Mouse (Mus musculus) right cerebral cortex, adult 2 months (tissue): ENCODE results near the gene Slc26a6.
A peak's percentile ranks its signal among the peaks of the same experiment; 100 is the strongest.

Experiments
- DNase-seq, 2 experiments: peaks; one replicate each; pipeline ENCODE4 v3.0.0; 2021 to 2022; ENCODE audit warnings: low spot score in 2 of 2

Gene Slc26a6

GRCm38 (mm10) chr9:108845390-108845789 is 7.7 kb upstream of the Slc26a6 start:
- DNase-seq = no peak

GRCm38 (mm10) chr9:108847374-108847773 is 5.7 kb upstream of the Slc26a6 start:
- DNase-seq = no peak

GRCm38 (mm10) chr9:108848419-108848818 is 4.7 kb upstream of the Slc26a6 start:
- no peak for DNase-seq

- peak; percentile 91 to 92 for DNase-seq
Measured at GRCm38 (mm10) chr9:108853635-108854240, 655 bp downstream of the Slc26a6 start.

GRCm38 (mm10) chr9:108854241-108854696 is 1.2 kb downstream of the Slc26a6 start:
- DNase-seq = peak; percentile 80 to 85

- DNase-seq = no peak
Measured at GRCm38 (mm10) chr9:108855335-108855734, 2.3 kb downstream of the Slc26a6 start.

GRCm38 (mm10) chr9:108858792-108859527 is 5.9 kb downstream of the Slc26a6 start:
- no peak for DNase-seq

GRCm38 (mm10) chr9:108912308-108912707 is 59.2 kb downstream of the Slc26a6 start:
- DNase-seq = no peak

- no peak for DNase-seq
Measured at GRCm38 (mm10) chr9:108913161-108913560, 60.1 kb downstream of the Slc26a6 start.

GRCm38 (mm10) chr9:108913621-108914020 is 60.5 kb downstream of the Slc26a6 start:
- DNase-seq = no peak

- peak; percentile 34 to 51 for DNase-seq
Measured at GRCm38 (mm10) chr9:108914491-108914890, 61.4 kb downstream of the Slc26a6 start, which contains the start of gene Tmem89. Gene Tmem89, plus strand, starts transcription at chr9:108914619.

GRCm38 (mm10) chr9:108925897-108926296 is 72.8 kb downstream of the Slc26a6 start:
- DNase-seq = no peak

GRCm38 (mm10) chr9:108928424-108928823 is 75.3 kb downstream of the Slc26a6 start:
- no peak for DNase-seq

- no peak for DNase-seq
Measured at GRCm38 (mm10) chr9:108935991-108936390, 82.9 kb downstream of the Slc26a6 start.

GRCm38 (mm10) chr9:108936418-108937364 is 83.6 kb downstream of the Slc26a6 start, which contains the start of gene Uqcrc1:
Gene Uqcrc1, plus strand, starts transcription at chr9:108936633.
- DNase-seq = peak; percentile 94 to 96

GRCm38 (mm10) chr9:108945111-108945510 is 92.0 kb downstream of the Slc26a6 start:
- DNase-seq = peak in 1 of 2 experiments; percentile 26

GRCm38 (mm10) chr9:108945608-108946007 is 92.5 kb downstream of the Slc26a6 start:
- no peak for DNase-seq

- DNase-seq = no peak
Measured at GRCm38 (mm10) chr9:108949231-108949966, 96.3 kb downstream of the Slc26a6 start.

GRCm38 (mm10) chr9:108949967-108950728 is 97.1 kb downstream of the Slc26a6 start:
- DNase-seq = no peak

- DNase-seq = no peak
Measured at GRCm38 (mm10) chr9:108953081-108953636, 100.1 kb downstream of the Slc26a6 start, which contains the start of gene Col7a1. Gene Col7a1, plus strand, starts transcription at chr9:108953586.
